Mouse (Mus musculus) hindbrain, embryonic 10.5 days (tissue): ENCODE results near the gene Nhlrc4. TPM values are rescaled to one million over a fixed set of nuclear protein-coding genes. Genes with fewer than 3 reads are reported as not detected.
A peak's percentile ranks its signal among the peaks of the same experiment; 100 is the strongest.

ENCODE experiments used
- DNase-seq: peaks from one replicate; pipeline ENCODE4 v3.0.0-alpha.2; 2017; ENCODE audit warnings: low spot score
- H3K27ac ChIP-seq: fragments of 300-500 bp; sonication (generic); 2 replicates; pipeline ENCODE4 v1.5.1; 2016; ENCODE audit warnings: mild to moderate bottlenecking, moderate library complexity
- H3K27me3 ChIP-seq: fragments of 300-500 bp; sonication (generic); 2 replicates; pipeline ENCODE4 v1.6.1; 2016; ENCODE audit warnings: mild to moderate bottlenecking; ENCODE audit not compliant: poor library complexity, insufficient read depth, severe bottlenecking
- H3K36me3 ChIP-seq: fragments of 300-500 bp; sonication (generic); 2 replicates; pipeline ENCODE4 v1.6.1; 2016; ENCODE audit warnings: mild to moderate bottlenecking, moderate library complexity
- H3K4me1 ChIP-seq: fragments of 300-500 bp; sonication (generic); replicated peaks from 2 replicates; pipeline ENCODE4 v1.6.1; 2016; ENCODE audit warnings: mild to moderate bottlenecking
- H3K4me3 ChIP-seq: fragments of 300-500 bp; sonication (generic); 2 replicates; pipeline ENCODE4 v1.5.1; 2016; ENCODE audit warnings: mild to moderate bottlenecking, moderate library complexity
- H3K9me3 ChIP-seq: fragments of 300-500 bp; sonication (generic); 2 replicates; pipeline ENCODE4 v1.6.1; 2016; ENCODE audit warnings: mild to moderate bottlenecking, moderate library complexity
- WGBS: fragments of 180-500 bp; shearing (Covaris S2); methylation state at CpG from one replicate; pipeline ENCODE4 v1.1.7; 2016; 5-methylcytosine and 5-hydroxymethylcytosine counted together
- polyA plus RNA-seq: library from polyadenylated mRNA; unstranded; fragments of >200 nt; fragmentation: Nextera tagmentation; extraction: Ambion mirVana; gene quantifications from 2 replicates; pipeline ENCODE4 v1.2.1, GENCODE M21; 2016

Gene Nhlrc4
- polyA plus RNA-seq: 0.21 and 0.55 TPM in 2 replicates

GRCm38 (mm10) chr17:25944366-25945163, at the start of gene Nhlrc4, which contains the start of gene Pigq:
Gene Nhlrc4, minus strand, starts transcription at chr17:25944961.
Gene Pigq, minus strand, starts transcription at chr17:25944936.
- peaks cover 62% of the 10 kb centered on the region for H3K4me1 ChIP-seq
- peaks cover under 1% of the 10 kb centered on the region for H3K27me3 ChIP-seq
- DNase-seq: no peak
- no peaks in the 10 kb centered on the region for H3K36me3 ChIP-seq
- 48% methylated on average over 6 of the region's 6 CpGs for WGBS
- no peaks in the 10 kb centered on the region for H3K9me3 ChIP-seq
- H3K27ac ChIP-seq: peak within 1 kb of the TSS; percentile 59
- 0 out of 2 replicates have a peak within 1 kb of the TSS, but pooled peaks have one; percentile 11 for H3K4me3 ChIP-seq

- H3K4me3 ChIP-seq: no peak overlapping the region
- no peak for DNase-seq
- H3K27me3 ChIP-seq: no peaks in the 10 kb centered on the region
- H3K27ac ChIP-seq: no peak overlapping the region
- H3K36me3 ChIP-seq: peaks cover 96% of the 10 kb centered on the region
- 94% methylated on average over 3 of the region's 3 CpGs for WGBS
- H3K9me3 ChIP-seq: no peaks in the 10 kb centered on the region
- no peaks in the 10 kb centered on the region for H3K4me1 ChIP-seq
Measured at GRCm38 (mm10) chr17:25993489-25993888, 48.7 kb upstream of the Nhlrc4 start.

GRCm38 (mm10) chr17:25992274-25992673, 47.5 kb upstream of the Nhlrc4 start:
- Histone ChIP-seq H3K27ac (no peak overlapping the region), H3K4me3 (no peak overlapping the region), H3K9me3 (no peaks in the 10 kb centered on the region), H3K4me1 (no peaks in the 10 kb centered on the region), H3K36me3 (peaks cover 89% of the 10 kb centered on the region), H3K27me3 (no peaks in the 10 kb centered on the region)
- WGBS: 100% methylated on average over 4 of the region's 4 CpGs
- no peak for DNase-seq

GRCm38 (mm10) chr17:25990331-25990730, 45.6 kb upstream of the Nhlrc4 start:
- no peak overlapping the region for H3K4me3 ChIP-seq
- no peaks in the 10 kb centered on the region for H3K27me3 ChIP-seq
- peaks cover 72% of the 10 kb centered on the region for H3K36me3 ChIP-seq
- no peaks in the 10 kb centered on the region for H3K9me3 ChIP-seq
- DNase-seq: no peak
- H3K27ac ChIP-seq: no peak overlapping the region
- peaks cover 4% of the 10 kb centered on the region; the same call in 1 of the 2 replicates for H3K4me1 ChIP-seq
- WGBS: 95% methylated on average over 5 of the region's 5 CpGs

- Histone ChIP-seq H3K27ac (peak within 1 kb of the TSS; percentile 94), H3K4me1 (peaks cover 30% of the 10 kb centered on the region), H3K9me3 (no peaks in the 10 kb centered on the region), H3K36me3 (peaks cover 27% of the 10 kb centered on the region), H3K27me3 (no peaks in the 10 kb centered on the region), H3K4me3 (peak within 1 kb of the TSS; percentile 78)
- under 1% methylated on average over 91 of the region's 91 CpGs for WGBS
- peak; percentile 94 for DNase-seq
Measured at GRCm38 (mm10) chr17:25985306-25986294, 40.8 kb upstream of the Nhlrc4 start, which contains the start of gene Capn15. Gene Capn15, minus strand, starts transcription at chr17:25985796.

- H3K4me1 ChIP-seq: peaks cover 30% of the 10 kb centered on the region
- 13% methylated on average over 17 of the region's 17 CpGs for WGBS
- H3K27ac ChIP-seq: peak overlapping the region; percentile 94
- peak overlapping the region; percentile 78 for H3K4me3 ChIP-seq
- H3K9me3 ChIP-seq: no peaks in the 10 kb centered on the region
- peaks cover 19% of the 10 kb centered on the region for H3K36me3 ChIP-seq
- H3K27me3 ChIP-seq: no peaks in the 10 kb centered on the region
- DNase-seq: peak; percentile 10
Measured at GRCm38 (mm10) chr17:25984556-25985305, 40.0 kb upstream of the Nhlrc4 start.

GRCm38 (mm10) chr17:25984066-25984465, 39.3 kb upstream of the Nhlrc4 start:
- no peaks in the 10 kb centered on the region for H3K27me3 ChIP-seq
- 97% methylated on average over 1 of the region's 1 CpGs for WGBS
- H3K4me3 ChIP-seq: peak overlapping the region; percentile 78
- H3K4me1 ChIP-seq: peaks cover 30% of the 10 kb centered on the region
- H3K27ac ChIP-seq: 0 out of 2 replicates have a peak overlapping the region, but pooled peaks have one; percentile 94
- no peaks in the 10 kb centered on the region for H3K9me3 ChIP-seq
- peaks cover 13% of the 10 kb centered on the region for H3K36me3 ChIP-seq
- DNase-seq: no peak

- 95% methylated on average over 3 of the region's 3 CpGs for WGBS
- H3K4me1 ChIP-seq: peaks cover 30% of the 10 kb centered on the region
- no peak overlapping the region for H3K27ac ChIP-seq
- DNase-seq: no peak
- H3K36me3 ChIP-seq: 0 out of 2 replicates have a peak, but pooled peaks cover 7% of the 10 kb centered on the region
- H3K27me3 ChIP-seq: no peaks in the 10 kb centered on the region
- no peak overlapping the region for H3K4me3 ChIP-seq
- H3K9me3 ChIP-seq: no peaks in the 10 kb centered on the region
Measured at GRCm38 (mm10) chr17:25982913-25983312, 38.2 kb upstream of the Nhlrc4 start.

GRCm38 (mm10) chr17:25980854-25981253, 36.1 kb upstream of the Nhlrc4 start:
- Histone ChIP-seq H3K36me3 (0 out of 2 replicates have a peak, but pooled peaks cover 10% of the 10 kb centered on the region), H3K4me1 (peaks cover 26% of the 10 kb centered on the region), H3K4me3 (no peak overlapping the region), H3K27ac (no peak overlapping the region), H3K27me3 (no peaks in the 10 kb centered on the region), H3K9me3 (no peaks in the 10 kb centered on the region)
- DNase-seq: no peak
- WGBS: 93% methylated on average over 5 of the region's 5 CpGs

GRCm38 (mm10) chr17:25979829-25980738, 35.3 kb upstream of the Nhlrc4 start:
- 92% methylated on average over 5 of the region's 5 CpGs for WGBS

GRCm38 (mm10) chr17:25970954-25971707, 26.4 kb upstream of the Nhlrc4 start:
- no peaks in the 10 kb centered on the region for H3K9me3 ChIP-seq
- no peak for DNase-seq
- no peak overlapping the region for H3K4me3 ChIP-seq
- peaks cover 5% of the 10 kb centered on the region for H3K4me1 ChIP-seq
- WGBS: 85% methylated on average over 4 of the region's 4 CpGs
- H3K27ac ChIP-seq: no peak overlapping the region
- peaks cover 24% of the 10 kb centered on the region for H3K36me3 ChIP-seq
- H3K27me3 ChIP-seq: no peaks in the 10 kb centered on the region

More at GRCm38 (mm10) chr17:25979829-25980738, 35.3 kb upstream of the Nhlrc4 start:
- Histone ChIP-seq H3K9me3 (no peaks in the 10 kb centered on the region), H3K27ac (no peak overlapping the region), H3K4me1 (peaks cover 26% of the 10 kb centered on the region), H3K27me3 (no peaks in the 10 kb centered on the region), H3K36me3 (0 out of 2 replicates have a peak, but pooled peaks cover 10% of the 10 kb centered on the region), H3K4me3 (no peak overlapping the region)
- no peak for DNase-seq
